Mouse (Mus musculus) cerebellum, postnatal 36 days (tissue): ENCODE results near the gene Abhd12.
"Not testable (repeated sequence)": the region's sequence is repeated elsewhere in the genome, so short reads cannot be mapped to it uniquely, and the experiment has no call there.

Source experiments
- DNase-seq, 2 experiments: peaks; one replicate each; pipeline ENCODE4 v3.0.0; 2021 to 2022; ENCODE audit warnings: mixed read lengths in 2 of 2

Gene Abhd12

DNA sequence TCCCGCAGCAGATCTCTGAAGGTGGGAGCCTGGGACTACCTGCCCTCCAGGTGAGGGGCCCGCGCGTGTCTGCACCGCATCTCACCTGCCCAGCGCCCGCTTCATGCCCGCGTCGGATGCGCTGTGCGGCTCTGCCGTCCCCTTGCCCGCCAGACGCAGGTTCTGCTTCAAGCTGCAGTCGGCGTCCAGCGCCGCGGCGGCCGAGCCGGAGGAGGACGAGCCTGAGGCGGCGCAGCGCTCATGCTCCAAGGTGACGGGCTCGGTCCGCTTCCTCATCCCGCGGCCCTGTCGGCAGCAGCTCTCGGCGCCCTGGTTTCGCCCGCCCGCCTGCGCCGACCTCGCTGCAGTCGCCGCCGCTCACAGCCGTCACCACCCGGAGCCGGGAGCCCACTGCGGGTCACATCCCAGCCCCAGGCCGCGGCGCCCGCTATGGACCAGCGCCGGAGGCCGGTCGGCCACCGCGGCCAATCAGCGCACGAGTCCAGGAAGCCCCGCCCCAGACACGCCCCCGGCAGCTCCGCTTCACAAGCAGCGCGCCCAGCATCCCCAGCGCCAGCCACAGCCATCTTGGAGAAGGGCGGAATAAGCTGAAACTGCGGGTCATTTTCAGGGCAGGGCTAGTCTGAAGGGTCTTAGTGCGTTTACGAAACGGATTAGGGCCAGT is at the start of gene Abhd12:
TSS of gene Abhd12 (minus strand) at position 470 of the 664 bp plus-strand sequence.
- DNase-seq, result peak; percentile 97 to 99

DNA sequence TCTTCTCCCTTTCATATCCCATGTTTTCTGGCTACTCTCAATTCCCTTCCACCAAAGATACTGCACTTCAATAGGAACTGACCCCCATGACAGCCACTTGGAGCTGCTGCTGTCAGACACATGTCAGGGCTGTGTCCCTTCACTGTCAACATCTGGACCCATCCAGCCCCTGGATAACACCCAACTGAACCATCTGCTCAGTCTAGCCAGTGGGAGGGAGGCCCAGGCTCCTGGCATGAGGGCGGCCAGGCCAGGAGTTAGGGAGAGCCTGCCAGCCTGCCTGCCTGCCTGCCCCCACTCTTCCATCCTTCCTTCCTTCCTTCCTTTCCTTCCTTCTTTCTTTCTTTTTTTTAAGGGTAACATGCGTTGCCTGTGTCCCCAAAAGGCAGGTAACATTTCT is 46.7 kb upstream of the Abhd12 start:
- no peak for DNase-seq

DNA sequence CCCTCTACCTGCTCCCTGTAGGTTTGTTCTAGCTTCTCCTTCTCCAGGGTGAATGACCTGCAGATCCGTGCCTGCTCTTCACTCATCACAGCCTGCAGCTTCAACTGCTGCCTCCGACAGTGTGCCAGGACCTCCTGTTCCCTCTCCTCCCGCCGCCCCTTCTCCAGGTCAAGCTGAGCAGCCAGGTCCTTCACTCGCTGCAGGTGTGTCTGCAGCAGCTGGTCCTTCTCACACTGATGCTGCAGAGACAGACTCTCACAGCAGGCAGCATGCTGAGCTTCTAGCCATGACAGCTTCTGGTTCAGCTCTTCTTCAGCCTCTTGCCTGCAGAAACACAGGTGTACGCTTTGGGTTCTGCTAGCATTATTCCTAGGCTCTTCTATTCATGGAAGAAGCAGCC is 45.5 kb upstream of the Abhd12 start:
- no peak for DNase-seq

DNA sequence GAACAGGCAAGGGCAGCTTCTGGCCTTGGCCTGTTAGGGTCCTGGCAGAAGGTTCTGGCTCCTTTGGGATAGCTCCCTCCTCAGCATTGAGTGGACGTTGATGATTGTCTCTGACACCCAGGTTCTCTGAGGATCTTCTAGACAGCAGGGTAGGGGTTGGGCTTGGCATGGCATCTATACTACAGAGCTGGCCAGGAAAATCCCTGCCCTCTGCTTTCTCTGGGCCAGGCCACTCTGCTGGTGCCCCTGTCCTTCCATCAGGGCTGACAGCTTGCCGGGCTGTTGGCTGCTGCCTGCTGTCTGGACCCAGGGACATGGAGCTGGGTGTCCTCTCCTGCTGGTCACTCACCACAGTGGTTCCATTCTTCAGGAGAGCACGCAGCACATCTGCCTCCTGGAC is 45.1 kb upstream of the Abhd12 start:
- DNase-seq, result no peak

DNA sequence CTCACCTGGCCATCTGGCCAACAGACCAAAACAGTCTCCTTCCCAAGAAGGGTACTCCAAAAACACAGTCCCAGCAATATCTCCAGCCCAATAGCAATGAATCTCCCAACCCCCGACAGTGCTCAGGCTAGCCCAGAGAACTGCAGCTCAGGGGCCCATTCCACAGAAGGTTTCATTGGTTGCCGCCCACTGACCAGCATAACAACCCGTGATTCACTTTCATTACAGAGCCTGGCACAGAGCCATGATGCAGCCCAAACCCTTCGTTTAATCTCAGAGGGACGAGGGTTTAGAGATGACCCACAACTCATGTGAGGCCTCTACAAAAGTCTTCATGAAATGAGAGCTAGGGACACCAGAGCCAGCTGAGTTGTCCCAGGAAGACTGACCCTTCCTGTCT is 44.2 kb upstream of the Abhd12 start:
- DNase-seq, result no peak

DNA sequence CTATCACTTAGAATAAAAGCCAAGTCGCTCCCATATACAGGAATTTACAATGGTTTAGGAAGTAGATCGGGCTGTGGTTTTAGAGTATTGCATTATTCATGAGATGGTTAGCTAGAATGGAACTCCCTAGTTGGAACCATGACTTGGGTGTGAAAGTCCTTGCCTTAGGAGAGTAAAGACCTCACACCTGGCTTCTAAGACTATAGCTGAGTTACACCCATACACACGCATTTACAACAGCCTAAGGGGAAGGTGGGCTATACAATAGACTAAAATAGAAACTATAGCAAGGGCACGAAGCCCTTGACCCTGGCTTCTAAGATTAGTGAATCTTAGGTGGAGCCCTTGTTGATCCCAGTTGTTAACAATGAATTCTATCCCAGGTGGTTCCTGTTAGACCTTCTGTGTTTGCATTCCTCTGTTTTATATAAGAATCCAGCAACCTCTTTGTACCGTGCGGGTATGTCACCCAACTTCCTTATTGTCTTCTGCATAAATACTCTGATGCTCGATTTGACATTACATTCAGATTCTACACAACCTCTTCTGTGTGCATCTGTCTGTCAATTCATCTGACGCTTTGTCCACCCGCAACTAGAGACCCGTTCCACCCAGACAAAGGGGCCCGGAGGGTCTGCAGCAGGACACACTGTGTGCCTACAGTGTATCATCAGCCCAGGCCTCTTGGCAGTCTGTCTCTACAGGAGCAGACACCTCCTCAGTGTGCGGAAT is 43.5 kb upstream of the Abhd12 start:
- not testable (repeated sequence) for DNase-seq

DNA sequence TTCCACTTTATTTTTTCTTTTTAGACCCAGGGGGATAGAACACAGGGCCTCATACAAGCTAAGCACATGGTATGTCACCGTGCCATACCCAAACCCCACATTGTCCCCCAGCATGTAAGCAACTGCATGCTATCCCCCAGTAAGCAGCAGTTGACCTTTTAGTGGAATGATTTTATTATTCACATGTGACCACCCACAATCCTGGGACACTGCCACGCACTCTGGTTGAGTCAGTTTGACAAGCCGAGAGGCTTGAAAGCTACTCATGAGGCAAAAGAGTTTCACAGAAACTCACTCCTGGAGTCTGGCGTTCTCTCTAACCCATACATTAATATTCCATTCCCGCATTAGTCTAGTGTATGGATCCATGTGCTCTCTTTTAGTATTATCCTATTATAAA is 42.8 kb upstream of the Abhd12 start:
- not testable (repeated sequence) for DNase-seq

DNA sequence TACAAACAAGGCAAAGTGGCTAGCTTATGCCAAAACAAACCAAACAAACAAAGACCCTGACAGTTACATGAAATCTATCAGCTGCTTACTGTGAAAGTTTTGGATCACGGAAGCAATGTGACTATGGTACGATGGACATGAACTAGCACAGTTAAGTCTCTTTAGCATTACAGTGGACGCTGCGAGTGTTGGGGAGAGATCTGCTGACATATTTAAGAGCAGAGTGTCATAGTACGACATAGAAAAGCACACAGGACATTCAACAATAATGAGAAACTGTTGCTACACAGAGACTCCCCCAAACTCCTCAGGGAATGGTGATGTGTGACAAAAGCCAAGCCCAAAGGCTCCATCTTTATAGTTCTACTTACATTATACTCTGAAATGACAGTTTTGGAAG is 39.5 kb upstream of the Abhd12 start:
- DNase-seq, result no peak

DNA sequence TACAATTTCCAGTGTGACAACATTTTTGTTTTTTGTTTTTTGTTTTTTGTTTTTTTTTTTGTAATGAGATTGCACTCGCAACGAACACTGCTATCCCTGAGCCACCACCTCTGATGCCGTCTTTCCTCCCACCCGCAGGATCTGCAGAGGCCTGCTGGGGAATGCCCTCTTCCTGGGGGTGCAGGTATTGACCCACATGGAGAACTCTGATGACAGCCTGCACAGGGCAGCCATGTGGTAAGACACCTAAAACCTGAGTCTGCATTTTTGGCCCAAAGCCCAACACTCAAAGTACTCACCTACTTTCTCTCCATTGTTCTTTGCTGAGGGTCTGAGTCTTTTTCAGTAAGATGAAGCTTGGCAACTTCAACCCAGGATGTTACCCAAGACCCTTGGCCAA is 30.1 kb upstream of the Abhd12 start:
- no peak for DNase-seq

DNA sequence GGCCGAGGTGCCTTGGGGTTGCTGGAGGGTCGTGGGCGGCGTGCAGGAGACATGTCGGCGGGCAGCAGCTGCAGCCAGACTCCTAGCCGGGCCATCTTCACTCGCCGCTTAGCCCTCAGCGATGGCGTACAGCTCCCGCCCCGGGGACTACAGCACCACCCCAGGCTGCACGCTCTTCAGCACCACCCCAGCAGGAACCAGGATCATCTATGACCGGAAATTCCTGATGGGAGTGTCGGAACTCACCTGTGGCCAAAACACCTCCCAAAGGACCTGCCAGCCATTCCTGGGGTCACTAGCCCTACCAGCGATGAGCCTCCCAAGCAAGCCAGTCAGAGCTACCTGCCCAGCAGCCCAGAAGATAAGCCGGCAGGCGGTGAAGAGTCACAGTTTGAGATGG is 28.9 kb upstream of the Abhd12 start:
- no peak for DNase-seq

DNA sequence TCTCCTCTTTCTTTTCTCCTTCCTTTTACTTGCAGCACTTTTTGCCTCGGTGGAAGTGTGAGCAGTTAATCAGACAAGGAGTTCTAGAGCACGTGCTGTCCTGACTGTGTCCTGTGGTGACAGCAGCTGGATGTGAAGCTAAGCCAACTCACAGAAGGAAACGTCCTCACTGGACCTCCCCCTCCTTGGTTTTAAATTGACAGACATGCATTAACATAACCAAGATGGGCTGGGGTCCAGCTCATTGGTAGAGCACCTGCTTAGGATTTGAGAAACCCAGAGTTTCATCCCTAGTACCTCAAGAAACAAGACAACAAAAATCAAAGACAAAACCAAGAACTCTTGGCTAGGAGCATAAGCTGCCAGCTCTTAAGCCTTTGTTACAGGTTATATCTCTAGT is 26.3 kb upstream of the Abhd12 start:
- DNase-seq, result no peak

DNA sequence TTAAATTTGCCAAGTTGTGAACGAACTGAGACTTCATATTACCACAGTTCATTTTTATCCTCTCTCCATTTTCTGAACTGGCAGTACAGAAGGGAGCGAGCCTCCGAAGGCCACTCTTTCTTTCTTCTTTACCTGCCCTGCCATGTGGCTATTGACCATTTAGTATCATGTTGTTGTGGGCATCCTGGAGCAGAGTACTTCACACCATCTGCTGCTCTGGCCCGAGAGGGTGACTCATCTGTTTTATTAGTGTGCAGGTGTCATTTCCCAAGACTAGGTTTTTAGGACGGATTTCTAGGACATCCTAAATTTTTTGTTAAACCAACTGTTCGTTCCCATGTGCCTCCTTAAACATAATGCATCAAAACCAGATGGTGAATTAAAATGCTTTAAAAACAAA is 24.6 kb upstream of the Abhd12 start:
- peak; percentile 40 to 45 for DNase-seq

DNA sequence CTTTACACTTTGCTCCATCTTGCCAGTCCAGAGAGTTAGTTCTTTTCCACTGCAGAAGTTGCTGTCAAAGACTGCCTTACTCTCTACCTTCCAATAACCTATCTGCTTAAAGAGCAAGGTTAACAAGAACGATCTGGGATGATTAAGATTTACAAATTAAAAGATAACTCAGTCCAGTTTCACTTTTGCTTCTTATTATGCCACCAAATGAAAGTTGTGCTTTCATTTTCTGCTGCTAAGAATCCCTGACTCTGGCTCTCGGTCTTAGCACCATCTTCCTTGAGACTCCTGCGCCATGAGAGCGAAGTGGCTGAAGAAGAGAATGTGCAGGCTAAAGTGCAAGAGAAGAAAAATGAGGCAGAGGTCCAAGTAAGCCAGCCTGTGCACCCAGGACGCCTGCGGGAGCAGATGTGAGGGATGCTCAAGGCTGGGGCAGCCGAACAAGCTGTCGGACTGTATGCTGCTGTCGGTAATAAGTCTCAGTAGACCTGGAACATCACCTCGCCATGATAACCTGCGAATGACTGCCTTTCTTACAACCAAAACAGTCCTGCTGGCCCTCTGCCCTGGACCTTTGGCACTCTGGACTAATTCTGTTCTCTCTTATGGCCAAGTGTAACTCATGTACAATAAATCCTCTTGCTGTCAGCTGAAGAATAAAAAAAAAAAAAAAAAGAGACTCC is 22.6 kb upstream of the Abhd12 start:
- peak; percentile 40 to 51 for DNase-seq

DNA sequence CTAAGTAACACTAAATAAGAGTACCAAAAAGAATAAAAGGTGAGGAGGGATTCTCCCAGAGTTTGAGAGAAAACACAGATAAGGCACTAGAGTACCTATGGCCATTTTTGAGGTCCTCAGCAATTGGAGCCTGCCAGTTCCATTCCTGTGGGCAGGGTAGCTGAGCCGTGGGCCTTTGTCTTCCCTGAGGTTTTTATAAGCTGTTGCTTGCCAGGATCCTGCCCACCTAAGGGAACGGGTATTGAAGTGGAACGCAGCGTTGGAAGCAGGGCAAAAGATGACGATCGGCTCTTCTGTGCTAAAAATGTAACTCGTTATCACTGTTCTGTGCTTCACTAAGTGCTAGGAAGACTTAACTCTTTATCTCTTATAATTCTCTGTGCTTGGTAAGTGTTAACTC is 19.0 kb upstream of the Abhd12 start:
- DNase-seq, result no peak

DNA sequence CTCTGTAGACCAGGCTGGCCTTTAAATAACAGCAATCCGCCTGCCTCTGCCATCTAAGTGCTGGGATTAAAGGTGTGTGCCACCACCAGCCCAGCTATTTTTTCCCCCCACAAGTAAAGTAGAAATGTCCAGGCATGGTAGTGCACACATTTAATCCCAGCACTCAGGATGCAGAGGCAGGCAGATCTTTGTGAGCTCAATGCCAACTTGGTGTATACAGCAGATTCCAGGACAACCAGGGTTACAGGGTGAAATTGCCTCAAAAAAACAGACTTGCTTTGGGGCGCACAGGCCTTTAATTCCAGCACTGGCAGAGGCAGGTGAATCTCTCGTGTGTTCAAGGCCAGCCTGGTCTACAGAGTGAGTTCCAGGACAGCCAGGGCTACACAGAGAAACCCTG is 18.5 kb upstream of the Abhd12 start:
- DNase-seq, result no peak

DNA sequence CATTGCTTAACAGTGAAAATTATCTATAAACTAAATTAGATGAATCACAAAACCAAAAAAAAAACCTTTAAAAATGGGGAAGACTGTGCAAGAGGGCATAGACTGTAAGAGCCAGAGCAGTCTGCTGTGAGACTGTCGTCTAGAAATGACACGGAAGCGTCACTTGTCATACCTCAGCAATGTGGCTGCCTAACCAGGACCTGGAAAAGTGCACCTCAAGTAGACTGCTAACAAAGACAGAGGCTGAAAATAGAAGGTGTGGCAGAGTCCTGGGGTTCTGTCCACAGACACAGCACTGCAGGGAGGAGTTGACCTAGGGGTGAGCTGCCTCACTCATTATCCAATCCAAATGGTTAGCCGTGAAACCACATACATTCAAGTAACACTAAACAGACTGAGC is 17.6 kb upstream of the Abhd12 start:
- DNase-seq, result no peak

DNA sequence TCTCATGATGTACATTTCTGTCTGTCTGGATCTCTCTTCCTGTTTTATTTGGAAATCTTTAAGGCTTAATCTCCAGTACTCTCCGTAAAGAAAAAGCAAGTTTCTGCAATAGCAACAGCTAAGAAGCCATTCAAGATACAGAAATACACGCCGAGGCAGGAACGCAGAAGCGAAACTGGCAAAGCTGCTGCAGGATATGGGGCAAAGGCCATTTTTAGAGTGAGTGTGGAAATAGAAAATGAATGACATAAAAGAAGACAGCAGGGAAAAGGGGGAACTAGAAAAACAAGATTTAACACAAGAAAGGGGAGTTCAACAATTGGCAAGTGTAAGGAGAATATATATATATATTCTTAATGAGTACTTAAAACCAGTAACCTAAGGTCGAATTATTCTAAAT is 17.2 kb upstream of the Abhd12 start:
- no peak for DNase-seq

DNA sequence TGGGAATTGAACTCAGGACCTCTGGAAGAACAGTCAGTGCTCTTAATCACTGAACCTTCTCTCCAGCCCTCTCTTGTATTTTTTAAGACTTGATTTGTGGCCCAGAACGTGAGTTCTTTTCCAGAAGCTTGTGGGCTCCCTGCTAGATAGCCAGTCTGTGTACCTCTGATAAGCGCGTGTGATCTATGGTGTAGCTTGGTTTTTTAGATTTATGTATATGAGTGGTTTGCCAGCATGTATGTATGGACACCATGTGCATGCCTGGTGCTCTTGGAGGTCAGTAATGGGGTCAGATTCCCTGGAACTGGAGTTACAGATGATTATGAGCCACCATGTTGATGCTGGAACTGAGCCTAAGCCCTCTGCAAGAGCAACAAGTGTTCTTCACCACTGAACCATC is 16.0 kb upstream of the Abhd12 start:
- no peak for DNase-seq

DNA sequence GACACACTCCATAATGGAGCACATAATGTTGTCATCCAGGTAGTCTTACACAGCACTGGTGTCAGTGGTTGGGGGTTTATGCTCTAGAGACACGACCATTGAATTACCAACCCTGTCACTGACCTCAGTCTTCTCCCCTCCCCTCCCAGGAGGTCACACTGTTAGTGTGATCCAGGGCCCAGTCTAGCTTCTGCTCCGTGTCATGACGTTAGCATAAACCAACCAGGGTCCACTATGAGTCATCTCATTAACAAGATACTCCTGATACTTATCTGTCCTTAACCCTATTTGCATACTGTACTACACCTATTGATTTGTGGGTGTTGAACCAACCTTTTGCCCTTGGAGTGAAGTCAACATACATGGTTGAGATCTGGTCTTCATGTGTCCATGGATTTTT is 14.2 kb upstream of the Abhd12 start:
- no peak for DNase-seq

DNA sequence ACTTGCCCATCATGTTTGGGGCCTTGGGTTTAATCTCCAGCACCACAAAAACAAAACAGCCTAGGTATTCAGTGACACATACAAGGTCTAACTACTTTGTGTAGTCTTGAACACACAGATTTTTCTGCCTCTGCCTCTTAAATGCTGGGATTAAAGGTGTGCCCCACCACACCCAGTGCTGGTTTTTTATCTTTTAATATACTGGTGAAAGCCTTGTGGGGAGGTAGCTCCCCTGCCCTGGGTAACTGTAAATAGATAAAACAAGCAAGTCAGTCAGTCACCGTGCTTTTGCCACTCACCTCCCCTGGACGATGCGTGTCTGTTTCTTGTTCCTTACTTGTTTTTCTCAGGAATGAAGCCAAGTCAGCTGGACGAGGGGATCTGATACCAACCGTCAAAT is 11.2 kb upstream of the Abhd12 start:
- DNase-seq, result no peak

DNA sequence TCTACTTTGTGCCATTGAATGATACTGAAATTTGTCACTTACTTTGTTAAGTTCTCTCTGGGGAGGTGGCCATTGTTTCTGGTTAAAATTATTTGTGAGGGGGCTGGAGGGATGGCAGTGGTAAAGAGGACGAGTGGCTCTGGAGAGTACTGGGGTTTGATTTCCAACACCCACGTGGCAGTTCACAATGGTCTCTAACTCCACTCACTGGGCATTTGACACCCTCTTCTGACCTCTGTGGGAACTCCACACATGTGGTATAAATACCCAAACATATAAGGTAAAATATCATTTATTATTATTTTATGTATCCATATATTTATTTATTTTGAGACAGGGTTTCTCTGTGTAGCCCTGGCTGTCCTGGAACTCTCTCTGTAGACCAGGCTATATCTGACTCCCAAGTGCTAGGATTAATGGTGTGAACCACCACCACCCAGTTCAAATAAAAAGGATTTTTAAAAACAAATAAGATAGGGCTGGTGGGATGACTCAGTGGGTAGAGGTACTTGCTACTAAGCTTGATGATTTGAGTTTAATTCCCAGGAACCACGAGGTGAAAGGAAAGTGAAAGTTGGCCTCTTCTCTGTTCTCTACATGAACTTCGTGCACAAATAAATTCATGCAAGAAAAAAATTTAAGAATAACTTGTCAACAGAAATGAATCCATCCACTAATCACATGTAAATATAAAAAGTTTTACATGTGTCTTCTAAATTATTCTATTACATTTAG is 10.4 kb upstream of the Abhd12 start:
- DNase-seq, result no peak

DNA sequence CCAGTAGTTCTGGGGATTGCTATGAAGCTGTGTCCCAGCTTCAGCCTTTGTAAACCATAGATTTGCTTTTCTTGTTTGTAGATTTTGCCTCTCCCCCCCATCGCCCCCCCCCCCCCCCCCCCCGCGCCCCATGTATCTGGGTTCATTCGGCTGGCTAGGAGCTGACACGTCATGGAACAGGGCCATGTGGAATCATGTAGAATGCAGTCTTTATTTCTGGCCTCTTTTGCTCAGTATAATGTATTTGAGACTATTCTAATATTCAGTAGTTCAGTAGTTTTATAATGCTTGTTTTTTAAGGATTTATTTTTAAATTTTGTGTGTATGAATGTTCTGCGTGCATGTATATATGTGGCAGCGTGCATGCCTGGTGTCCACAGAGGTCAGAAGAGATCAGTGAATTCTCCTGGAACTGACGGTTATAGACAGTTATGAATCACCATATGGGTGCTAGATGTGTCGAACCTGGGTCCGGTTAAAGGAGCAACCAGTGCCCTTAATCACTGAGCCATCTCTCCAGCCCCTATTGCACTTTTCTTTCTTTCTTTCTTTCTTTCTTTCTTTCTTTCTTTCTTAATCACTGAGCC is 5.8 kb upstream of the Abhd12 start:
- DNase-seq, result no peak

DNA sequence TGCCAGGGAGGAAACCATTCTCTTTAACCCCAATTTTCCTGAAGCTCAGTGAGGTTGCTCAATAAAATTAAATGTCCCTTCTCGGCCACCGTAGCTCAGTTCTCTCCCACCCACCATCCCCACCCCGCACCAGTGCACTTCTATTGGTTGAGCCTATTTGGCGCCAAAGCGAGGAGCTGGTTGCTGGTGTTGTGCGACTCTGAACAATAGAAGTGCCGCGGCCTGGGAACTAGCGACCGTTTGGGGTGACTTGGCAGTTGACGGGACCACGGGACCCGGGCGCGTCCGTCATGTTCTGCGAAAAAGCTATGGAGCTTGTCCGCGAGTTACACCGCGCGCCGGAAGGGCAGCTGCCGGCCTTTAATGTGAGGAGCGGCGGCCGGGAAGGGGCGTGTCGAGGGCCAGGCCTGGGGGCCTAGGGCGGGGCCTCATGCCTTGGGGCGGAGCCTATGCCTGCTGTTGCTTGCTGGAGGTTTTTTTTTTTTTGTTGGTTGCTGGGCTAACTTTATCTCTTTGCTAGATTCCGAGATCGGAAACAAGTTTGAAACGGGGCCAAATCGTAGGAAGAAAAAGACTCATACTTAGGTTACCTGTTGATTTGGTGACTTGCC is 5.0 kb upstream of the Abhd12 start:
- DNase-seq, result peak; percentile 81 to 86
